In genomic region chr13:64129616-64130375, GRCm38 (mm10) we compare ENCODE assay signal across 8 mouse cellular contexts. TPM values are rescaled to one million over a fixed set of nuclear protein-coding genes. Genes with fewer than 3 reads are reported as not detected.
A peak's percentile ranks its signal among the peaks of the same experiment; 100 is the strongest.
DNase-seq lines count a peak whose midpoint lies in the region; ATAC-seq and TF ChIP-seq lines count a peak whose summit lies in the region.
"Had no signal": no experiment of that assay in that cellular context is flagged by ENCODE, and none has a peak within 500 bp of the region (broad histone marks: within the 10 kb centered on the region; RNA-seq: fewer than 3 reads in every experiment).

No protein-coding gene starts in this region.

- POLR2A ChIA-PET in Patski (lab: Charles Lee), result interaction anchor here (0.6 kb wide), 1 partner anchor 9 kb away, joined by 3 read pairs; no protein-coding TSS in a partner anchor

- H3K9me3 ChIP-seq in intestine, postnatal 0 days (ENCODE audit: control insufficient read depth), result no peaks in the 10 kb centered on the region
- no peaks in the 10 kb centered on the region for H3K9me3 ChIP-seq in midbrain, embryonic 15.5 days

- DNase-seq in Patski (ENCODE audit: low read depth, low spot score) (peak; percentile 17), liver (peak; percentile 64)
- peak; percentile 9 to 20 for DNase-seq in cerebellum, postnatal 36 days
- DNase-seq in heart, adult 18-20 months, result peak; percentile 62 to 72
- peak; percentile 24 to 57 for DNase-seq in spleen, postnatal 10 days (ENCODE audit: low spot score in 2 of 2)

- ATAC-seq in Patski, result peak; percentile 82
- ATAC-seq in intestine, postnatal 0 days, result peak; percentile 58
- ATAC-seq in midbrain, embryonic 15.5 days (replicated peaks), result 0 out of 2 replicates have a peak, but pooled peaks have one; percentile 70

- H3K27ac ChIP-seq in intestine, postnatal 0 days (ENCODE audit: low read depth, low read length), result peak overlapping the region; percentile 51
- no peak overlapping the region for H3K27ac ChIP-seq in midbrain, embryonic 15.5 days

- peak overlapping the region; percentile 67 for H3K4me3 ChIP-seq in intestine, postnatal 0 days (ENCODE audit: low read depth, low read length)
- H3K4me3 ChIP-seq in midbrain, embryonic 15.5 days, result peak overlapping the region; percentile 46

- H3K4me1 ChIP-seq in intestine, postnatal 0 days (replicated peaks; ENCODE audit: control insufficient read depth, insufficient read depth, low read length), result no peaks in the 10 kb centered on the region
- H3K4me1 ChIP-seq in midbrain, embryonic 15.5 days, result peaks cover 6% of the 10 kb centered on the region; the same call in 1 of the 2 replicates

- H3K4me2 ChIP-seq in intestine, postnatal 0 days (replicated peaks; ENCODE audit: low read depth), result peak overlapping the region; percentile 78
- H3K4me2 ChIP-seq in midbrain, embryonic 15.5 days, result peak overlapping the region; percentile 93

- CTCF ChIA-PET in Patski (lab: Charles Lee), result interaction anchor here (0.8 to 1.6 kb wide), 3 partner anchors 8 to 14 kb away, joined by 3 to 5 read pairs (median 4); no protein-coding TSS in a partner anchor

- peak overlapping the region; percentile 62 for H3K9ac ChIP-seq in intestine, postnatal 0 days (ENCODE audit: low read depth, low read length)
- H3K9ac ChIP-seq in midbrain, embryonic 15.5 days, result no peak overlapping the region

- WGBS in intestine, postnatal 0 days, result 35% methylated on average over 15 of the region's 15 CpGs
- 45% methylated on average over 15 of the region's 15 CpGs for WGBS in midbrain, embryonic 15.5 days

- TF ChIP-seq CTCF in Patski (IDR thresholded peaks at IDR 0.05), result peak; percentile 58
- TF ChIP-seq CTCF in intestine, postnatal 0 days (IDR thresholded peaks at IDR 0.05; ENCODE audit: low read depth), result peak; percentile 69

- in situ Hi-C loops in Patski (cut with MboI; ENCODE audit: low pct_unique_long_range_greater_than_20kb), result no loop called here

- no peaks in the 10 kb centered on the region for H3K27me3 ChIP-seq in Patski
- H3K27me3 ChIP-seq in intestine, postnatal 0 days (replicated peaks; ENCODE audit: control insufficient read depth, insufficient read depth, low read length), result no peaks in the 10 kb centered on the region
- no peaks in the 10 kb centered on the region; the same call in 1 of the 2 replicates for H3K27me3 ChIP-seq in midbrain, embryonic 15.5 days (replicated peaks)

- peaks cover 4% of the 10 kb centered on the region; the same call in 1 of the 2 replicates for H3K36me3 ChIP-seq in intestine, postnatal 0 days (ENCODE audit: control insufficient read depth, insufficient read depth)
- no peaks in the 10 kb centered on the region for H3K36me3 ChIP-seq in midbrain, embryonic 15.5 days (replicated peaks)

RNA-seq across cellular contexts. Expression of gene Slc35d2, which starts 0.6 kb away (rescaled TPM):
- 12.6 TPM for polyA plus RNA-seq in Patski (2021)
- total RNA-seq in heart, adult 18-20 months (2021), result 1 to 10 TPM in 1 of 2 experiments, under 1 TPM in 1; 0.89 to 1.5 TPM
- polyA plus RNA-seq in intestine, postnatal 0 days (2015; fragmentation: Nextera tagmentation; extraction: Ambion mirVana), result 11.9 and 12.6 TPM in 2 replicates
- polyA plus RNA-seq in midbrain, embryonic 15.5 days (2015; fragmentation: Nextera tagmentation; extraction: Ambion mirVana), result 0.82 and 1.1 TPM in 2 replicates

RNA-seq across cellular contexts. Expression of gene Zfp367, which starts 23.2 kb away (rescaled TPM):
- 23.3 TPM for polyA plus RNA-seq in Patski (2021)
- total RNA-seq in heart, adult 18-20 months (2021), result 10 to 100 TPM; 20.8 to 21.2 TPM
- polyA plus RNA-seq in intestine, postnatal 0 days (2015; fragmentation: Nextera tagmentation; extraction: Ambion mirVana), result 8.9 and 9.5 TPM in 2 replicates
- polyA plus RNA-seq in midbrain, embryonic 15.5 days (2015; fragmentation: Nextera tagmentation; extraction: Ambion mirVana), result 4.2 and 4.9 TPM in 2 replicates

RNA-seq across cellular contexts. Expression of gene Habp4, which starts 31.8 kb away (rescaled TPM):
- 65.7 TPM for polyA plus RNA-seq in Patski (2021)
- 10 to 100 TPM; 47.8 to 49.4 TPM for total RNA-seq in heart, adult 18-20 months (2021)
- 11.8 and 12.7 TPM in 2 replicates for polyA plus RNA-seq in intestine, postnatal 0 days (2015; fragmentation: Nextera tagmentation; extraction: Ambion mirVana)
- 39.0 and 41.4 TPM in 2 replicates for polyA plus RNA-seq in midbrain, embryonic 15.5 days (2015; fragmentation: Nextera tagmentation; extraction: Ambion mirVana)

RNA-seq across cellular contexts. Expression of gene Hsd17b3, which starts 40.8 kb away (rescaled TPM):
- polyA plus RNA-seq in Patski (2021), result not detected
- total RNA-seq in heart, adult 18-20 months (2021), result not detected
- polyA plus RNA-seq in intestine, postnatal 0 days (2015; fragmentation: Nextera tagmentation; extraction: Ambion mirVana), result 0.31 and 0.41 TPM in 2 replicates
- not detected in 2 replicates for polyA plus RNA-seq in midbrain, embryonic 15.5 days (2015; fragmentation: Nextera tagmentation; extraction: Ambion mirVana)
- total RNA-seq: layer of hippocampus, postnatal 25 days had no signal

Comparison
In these comparisons a context has a peak if more than half of its experiments do, and no peak if none do; other contexts are left out.
1. DNase-seq: peak in every context shown above with its lines; median percentile 67 in heart, adult 18-20 months; 64 in liver; 40 in spleen, postnatal 10 days; 17 in Patski; 14 in cerebellum, postnatal 36 days.